Mouse (Mus musculus): ENCODE data around the gene Ldlrap1.

DNA sequence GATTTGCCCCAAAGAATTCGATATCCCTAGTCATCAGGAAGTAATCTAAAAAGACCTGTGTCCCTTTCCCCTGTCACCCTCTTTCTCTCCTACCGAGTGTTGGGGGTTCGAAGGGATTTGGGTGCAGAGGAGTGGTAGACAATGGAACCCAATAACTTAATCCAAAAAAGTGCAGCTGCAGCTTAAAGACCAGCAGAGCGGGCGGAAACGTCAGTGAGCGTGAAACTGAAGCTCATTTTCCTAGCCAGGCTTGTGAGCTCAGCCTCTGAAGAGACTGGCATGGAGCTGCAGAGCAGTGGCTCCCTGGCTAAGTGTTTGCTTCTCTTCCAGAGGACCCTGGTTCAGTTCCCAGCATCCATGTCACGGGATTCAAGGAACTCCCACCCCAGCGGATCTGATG lies 34.5 kb downstream of the Ldlrap1 start:
- TF ChIP-seq POLR2A (IDR thresholded peaks at IDR 0.05; ENCODE audit: control insufficient read depth, extremely low read depth, insufficient read depth, low read length, poor library complexity) (no peak), CTCF (IDR thresholded peaks at IDR 0.05; ENCODE audit: borderline replicate concordance, control insufficient read depth, extremely low read depth, insufficient read depth, low read length, poor library complexity) (no peak)
